Mouse (Mus musculus) embryo, embryonic 10 days (tissue): Measurements from ENCODE around the gene Ccdc69.
A peak's percentile ranks its signal among the peaks of the same experiment; 100 is the strongest.

Experiments used
- DNase-seq: peaks from one replicate; pipeline ENCODE4 v3.0.0-alpha.2; 2015; ENCODE audit warnings: low spot score

The Ccdc69 gene

DNA sequence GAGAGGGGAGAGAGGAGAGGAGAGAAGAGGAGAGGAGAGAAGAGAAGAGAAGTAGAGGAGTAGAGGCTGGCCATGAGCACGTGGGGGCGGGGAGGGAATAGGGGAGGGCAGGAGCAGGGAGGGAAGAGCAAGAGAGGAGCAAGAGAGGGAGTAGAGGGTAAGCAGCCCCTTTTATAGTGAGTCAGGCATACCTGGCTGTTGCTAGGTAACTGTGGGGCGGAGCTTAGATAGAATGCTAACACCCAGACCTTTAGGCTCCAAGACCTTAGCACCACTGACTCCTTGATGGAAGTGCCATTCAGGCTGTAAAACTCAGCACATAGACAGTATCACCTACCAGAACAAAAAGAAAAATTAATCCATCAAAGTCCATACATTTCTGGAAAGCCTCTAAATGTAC lies 41.3 kb downstream of the Ccdc69 start:
- no peak for DNase-seq

DNA sequence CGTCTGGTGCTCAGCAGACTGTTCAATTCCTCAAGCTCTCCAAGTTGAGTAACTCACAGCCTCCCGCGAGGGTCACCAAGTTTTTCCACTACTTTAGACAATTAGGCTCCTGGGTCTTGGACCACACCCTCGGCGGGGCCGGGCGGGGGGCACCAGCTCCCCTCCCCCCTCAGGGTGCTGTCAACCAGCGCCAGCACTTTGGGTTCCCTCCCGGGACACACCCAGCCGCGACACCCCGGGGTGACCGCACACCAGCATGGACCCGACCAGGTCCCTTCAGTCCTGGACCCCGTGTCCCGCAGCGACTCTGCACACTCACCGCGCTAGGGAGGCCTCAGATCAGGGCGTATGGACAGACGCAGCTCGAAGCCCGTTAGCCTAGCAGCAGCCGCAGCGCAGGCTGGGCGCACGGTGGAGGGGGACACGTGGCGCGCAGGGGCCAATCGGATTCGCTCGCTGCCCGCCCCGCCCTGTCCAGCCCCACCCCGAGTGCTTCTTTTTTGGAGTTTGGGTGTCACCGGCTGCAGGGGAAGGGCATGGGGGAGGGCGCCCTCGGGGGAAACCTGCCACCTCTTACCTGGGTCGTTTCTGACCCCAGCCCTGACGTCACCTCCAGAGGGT lies 44.8 kb downstream of the Ccdc69 start, which contains the start of gene Anxa6:
TSS of gene Anxa6 (minus strand) at position 406 of the 621 bp plus-strand sequence.
- DNase-seq: peak; percentile 90

DNA sequence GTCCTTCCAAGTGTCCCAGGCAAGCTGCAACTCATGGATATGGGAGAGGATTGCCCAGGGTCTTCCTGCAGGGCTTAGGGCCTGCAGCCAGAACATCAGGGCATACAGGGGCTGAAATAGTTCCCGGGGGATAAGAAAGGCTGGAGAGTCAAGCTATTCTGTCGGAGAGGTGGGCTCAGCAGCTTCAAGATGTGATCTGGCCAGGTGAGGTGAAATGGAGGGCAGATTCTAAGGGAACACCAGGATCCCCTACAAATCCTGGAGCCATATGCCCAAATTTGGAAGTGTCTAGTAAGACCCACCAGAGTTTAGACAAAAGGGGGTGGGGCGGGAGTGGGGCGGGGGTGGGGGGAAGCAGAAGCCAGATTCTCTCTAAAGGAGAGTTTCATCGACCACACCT lies 45.6 kb downstream of the Ccdc69 start:
- DNase-seq: no peak

DNA sequence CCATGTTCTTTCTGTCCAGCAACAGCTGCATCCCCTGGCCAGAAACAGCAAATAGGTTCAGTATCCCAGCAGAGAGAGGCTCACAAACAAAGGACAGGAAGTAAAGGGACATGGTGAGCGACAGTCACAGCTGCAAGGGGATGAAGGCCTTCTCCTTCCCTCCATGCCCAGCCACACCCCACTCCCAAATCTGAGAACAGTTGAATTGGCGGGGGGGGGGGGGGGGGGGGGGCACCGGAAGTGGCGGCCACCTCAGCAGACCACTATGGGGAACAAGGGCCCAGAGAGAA lies 46.0 kb downstream of the Ccdc69 start:
- DNase-seq: peak; percentile 42

DNA sequence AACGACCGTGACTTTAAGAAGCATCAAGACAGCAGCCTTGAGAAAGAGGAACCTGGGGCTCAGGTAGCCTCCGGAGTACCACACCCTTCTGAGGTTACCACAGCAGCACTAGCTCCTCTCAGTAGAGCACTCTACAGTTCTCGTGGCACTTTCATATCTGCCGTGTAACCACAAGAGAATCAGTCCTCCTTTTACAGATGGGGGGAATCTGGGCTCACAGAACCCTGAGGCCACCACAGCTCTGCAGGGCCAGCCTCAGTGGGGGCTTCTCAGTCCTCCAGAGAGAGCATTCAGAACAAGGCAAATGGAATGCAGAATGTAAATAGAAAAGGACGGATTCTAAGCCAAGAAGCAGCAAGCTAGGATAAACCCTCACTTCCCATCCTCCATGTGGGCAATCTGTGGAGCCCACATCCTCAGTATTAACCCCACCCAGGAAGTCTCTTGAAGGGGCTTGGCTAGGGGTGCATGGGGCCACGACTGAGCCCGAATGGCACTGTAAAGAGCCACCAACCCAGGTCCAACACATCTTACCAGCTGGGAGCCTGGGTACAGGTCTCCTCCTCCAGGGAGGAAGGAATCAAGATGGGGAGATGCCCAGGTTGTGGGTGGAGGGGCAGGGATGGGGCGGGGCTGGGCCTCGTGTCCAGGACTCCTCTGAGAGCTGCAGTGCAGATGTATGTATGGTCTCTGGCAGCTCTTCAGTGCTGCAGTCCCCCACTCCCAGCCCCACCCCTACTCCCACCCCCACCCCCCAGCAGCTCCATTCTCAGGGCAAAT lies 46.5 kb downstream of the Ccdc69 start:
- no peak for DNase-seq

DNA sequence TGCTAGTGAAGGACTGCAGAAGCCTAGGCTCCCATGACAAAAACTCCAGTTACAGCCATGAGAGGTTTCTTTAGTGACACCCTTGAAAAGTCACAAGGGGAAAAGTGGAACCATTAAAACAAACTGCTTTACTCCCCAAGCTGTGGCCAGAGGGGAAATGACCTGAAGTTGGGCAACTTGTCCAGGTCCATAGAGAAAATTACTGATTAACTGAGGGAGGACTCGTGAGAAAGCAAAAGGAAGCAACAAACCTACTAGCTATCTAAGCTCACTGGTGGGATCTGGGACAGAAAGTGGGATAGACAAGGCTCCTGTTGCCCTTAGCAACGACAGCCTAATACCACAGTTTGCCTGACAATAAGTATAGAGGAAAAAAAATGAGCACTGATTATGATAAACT lies 49.4 kb downstream of the Ccdc69 start:
- DNase-seq: no peak

DNA sequence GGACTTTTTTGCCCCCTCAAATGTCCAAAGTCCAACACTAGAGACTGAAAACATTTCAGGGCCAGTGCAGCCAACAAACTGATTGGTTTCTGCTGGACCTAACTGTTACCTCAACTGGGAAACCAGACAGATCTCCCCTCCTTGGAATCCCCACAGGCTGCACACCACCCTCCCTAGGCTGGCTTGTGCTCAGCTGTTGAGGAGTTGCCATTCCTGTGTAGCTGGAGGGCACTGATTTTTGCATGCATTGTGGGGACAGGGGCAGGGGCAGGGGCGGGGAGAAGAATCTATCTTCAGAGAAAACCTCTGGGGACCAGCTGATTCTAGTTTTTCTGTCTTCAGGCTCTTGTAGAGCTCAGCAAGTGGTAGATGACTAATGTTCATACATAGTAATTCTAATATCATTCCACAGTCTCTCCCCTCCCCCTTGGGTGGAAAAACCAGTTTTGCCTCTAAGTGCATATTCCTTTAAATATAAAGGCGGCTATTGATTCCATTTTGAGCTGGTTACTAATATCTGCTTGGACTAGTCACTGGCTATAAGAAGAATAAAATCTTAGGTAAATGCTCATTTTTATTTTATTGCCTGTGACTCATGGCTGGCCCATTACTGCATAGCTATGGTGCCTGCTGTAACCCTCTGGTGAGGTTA lies 50.6 kb downstream of the Ccdc69 start:
- no peak for DNase-seq

DNA sequence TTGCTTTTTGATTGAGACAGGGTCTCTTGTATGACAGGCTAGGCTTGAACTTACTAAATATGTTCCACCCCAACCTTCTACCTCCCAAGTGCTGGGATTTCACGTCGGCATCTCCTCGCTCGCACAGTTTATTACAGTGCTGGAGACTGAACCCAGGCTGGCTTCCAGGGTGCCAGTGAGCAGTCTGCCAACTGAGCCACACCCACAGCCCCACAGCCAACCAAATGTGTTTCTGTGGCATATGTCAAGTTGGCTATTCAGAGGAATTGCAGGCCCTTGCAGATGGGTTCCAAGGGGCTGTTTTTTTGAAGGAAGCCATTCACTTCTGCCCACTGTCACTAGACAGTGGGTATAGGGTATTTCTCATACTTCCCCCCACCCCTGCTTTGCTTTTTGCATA lies 52.0 kb downstream of the Ccdc69 start:
- no peak for DNase-seq

DNA sequence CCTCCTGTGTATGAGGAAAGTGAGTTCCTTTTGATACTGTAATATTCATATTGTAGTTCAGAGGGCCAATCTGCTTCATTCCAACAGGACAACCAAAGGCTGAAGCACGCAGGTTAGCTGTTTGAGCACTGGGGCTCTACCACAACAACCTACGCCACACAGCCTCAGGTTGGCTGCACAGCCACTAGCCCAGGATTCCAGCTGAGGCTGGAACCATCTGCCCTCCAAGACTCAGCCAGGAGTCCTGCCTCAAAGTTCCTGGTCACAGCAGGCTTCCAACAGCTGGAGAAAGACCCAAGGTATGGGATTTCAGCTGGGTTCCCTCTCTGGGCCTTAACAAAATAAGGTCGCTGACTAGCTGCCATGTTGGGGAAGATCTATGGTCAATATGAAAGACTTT lies 54.3 kb downstream of the Ccdc69 start:
- no peak for DNase-seq

DNA sequence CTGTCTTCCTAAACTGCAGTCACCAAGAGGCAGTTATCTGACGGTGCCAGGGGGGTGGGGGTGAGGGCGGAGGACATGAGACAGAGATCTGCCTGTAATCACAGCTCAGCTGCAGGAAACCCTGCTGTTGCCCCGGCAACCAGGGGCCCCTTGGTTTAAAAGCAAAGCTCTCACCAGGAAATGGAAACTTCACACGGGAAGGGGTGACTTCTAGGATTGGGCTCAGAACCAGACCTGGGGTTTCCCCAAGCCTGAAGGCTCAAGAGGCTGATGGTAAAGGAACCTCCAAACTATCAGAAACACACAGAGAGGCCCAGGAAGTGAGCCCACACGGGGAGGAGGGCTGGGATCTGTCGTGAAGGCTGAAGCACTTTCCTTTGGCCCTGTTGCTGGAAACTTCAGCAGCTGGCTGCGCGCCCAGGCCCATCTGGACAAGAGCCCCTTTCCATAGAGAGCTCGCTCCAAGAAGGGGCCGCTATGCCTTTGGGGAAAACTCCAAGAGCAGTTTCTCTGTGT lies 54.8 kb downstream of the Ccdc69 start:
- peak; percentile 77 for DNase-seq

DNA sequence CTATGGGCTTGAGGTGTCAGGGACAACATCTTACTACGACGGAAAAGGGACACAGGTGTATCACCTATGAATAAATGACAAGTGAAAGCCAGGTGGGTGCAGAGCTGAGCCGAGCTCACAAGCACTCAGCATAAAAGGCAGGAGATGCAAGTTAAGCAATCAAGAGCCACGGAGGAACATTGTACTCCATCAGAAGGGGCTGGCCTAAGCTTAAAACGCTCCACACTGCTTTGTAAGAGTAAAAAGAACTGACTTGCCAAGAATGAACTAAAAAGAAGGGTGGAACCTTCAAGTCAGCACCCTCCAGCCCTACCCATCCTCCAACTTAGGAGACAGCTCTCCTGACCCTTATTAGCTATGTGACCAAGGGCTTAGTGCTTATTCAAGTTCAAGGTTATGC lies 55.4 kb downstream of the Ccdc69 start:
- DNase-seq: peak; percentile 14

DNA sequence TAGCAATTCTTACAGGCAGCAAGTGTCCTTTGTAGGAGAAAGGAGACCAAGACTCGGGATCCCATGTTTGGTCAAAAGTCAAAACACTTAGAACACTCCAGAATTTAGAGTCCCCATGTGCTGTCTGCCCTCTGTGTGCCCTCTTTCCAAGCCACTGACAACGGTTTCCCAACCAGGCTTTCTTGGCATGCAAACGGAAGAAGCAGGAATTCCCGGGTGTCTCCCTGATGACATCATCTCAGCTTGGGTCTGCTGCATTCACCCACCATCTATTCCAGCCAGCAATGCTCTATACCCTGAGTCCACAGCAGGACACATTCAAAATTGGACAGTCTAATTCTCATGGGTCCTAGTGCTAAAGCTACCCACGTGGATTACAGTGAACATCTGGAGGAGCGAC lies 56.1 kb downstream of the Ccdc69 start:
- no peak for DNase-seq

DNA sequence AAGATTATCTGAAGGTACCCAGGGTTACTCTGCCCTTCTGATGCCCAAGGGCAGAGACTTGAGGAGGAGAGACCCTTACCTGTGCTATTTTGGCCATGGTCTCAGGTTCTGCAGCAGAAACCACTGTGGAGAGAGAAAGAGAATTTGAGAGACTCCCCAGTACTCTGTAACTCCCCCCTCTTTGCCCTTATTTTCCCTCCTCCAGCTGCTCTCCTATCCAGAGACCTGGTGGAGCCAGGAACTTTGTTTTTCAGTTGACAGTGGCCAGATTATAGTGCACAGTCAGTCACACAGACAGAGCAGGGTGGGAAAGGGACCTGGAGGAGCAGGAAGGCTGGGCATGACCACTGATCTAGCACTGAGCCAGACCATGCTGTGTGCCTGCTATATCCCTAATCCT lies 56.5 kb downstream of the Ccdc69 start:
- no peak for DNase-seq

DNA sequence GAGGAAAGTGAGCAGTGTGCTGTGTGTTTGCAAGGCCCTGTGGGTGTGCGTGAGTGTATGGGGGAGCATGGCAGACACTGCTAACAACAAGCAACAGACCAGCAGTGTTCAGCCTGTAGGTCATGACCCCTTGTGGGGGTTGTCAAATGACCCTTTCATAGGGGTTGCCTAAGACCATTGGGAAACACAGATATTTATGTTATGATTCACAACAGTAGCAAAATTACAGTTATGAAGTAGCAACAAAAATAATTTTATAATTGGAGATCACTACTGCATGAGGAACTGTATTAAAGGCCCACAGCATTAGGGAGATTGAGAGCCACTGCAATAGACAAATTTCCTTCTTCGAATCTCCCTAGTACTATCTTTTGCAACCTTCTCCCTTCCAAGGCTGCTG lies 58.2 kb downstream of the Ccdc69 start:
- DNase-seq: no peak

DNA sequence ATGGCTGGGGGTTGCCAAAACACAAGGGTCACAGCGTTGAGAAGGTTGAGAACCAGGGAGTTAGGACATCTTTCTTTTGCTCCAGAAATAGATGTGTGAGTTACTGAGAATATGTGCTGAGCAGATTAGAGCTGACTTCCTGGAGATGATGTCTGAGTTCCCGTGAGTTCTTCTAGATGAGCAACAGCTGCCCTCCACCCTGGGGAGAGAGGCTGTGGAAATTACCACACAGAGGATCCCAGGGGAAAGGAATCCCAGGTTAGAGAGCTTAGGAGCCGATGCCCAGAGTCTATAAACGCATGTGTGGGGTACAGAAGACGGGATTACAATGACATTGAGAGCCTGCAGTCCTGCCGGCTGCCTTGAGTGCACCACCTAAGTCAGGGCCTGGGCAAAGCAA lies 59.9 kb downstream of the Ccdc69 start:
- no peak for DNase-seq

DNA sequence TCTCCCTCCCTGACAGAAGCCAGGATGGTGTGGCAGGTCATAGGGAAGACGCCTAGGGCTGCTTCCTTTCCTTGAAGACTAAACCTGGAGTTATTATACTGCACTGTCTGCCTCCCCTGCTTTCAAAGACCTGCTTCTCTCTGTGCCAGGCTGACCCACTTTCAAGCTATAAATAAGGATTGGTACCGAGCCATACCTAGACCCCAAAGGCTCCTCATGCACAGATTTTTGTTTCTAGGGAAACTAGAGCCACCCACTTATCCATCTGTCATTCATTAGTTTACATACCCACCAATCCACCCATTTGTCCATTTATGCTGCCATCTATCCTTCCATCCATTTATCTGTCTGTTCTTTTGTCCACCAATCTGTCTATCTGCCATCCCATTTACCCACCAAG lies 60.7 kb downstream of the Ccdc69 start:
- no peak for DNase-seq

DNA sequence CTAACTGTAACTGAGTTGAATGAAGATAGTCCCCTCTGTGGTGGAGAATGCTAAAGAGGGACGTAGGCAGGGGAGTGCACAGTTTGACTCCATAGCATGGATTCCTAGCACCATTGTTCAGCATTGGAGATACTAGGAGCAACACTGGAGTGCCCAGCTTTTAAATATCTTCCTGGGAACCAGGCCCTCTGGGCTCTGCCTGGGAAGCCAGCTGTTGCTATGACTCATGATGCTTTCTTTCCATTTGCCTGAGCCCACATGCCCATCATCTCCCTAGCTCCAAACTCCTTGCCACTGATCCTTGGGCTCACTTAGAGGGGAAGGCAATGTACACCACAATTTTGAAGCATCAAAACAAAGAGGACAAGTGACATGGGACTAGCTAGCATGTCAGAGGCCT lies 61.2 kb downstream of the Ccdc69 start:
- DNase-seq: no peak

DNA sequence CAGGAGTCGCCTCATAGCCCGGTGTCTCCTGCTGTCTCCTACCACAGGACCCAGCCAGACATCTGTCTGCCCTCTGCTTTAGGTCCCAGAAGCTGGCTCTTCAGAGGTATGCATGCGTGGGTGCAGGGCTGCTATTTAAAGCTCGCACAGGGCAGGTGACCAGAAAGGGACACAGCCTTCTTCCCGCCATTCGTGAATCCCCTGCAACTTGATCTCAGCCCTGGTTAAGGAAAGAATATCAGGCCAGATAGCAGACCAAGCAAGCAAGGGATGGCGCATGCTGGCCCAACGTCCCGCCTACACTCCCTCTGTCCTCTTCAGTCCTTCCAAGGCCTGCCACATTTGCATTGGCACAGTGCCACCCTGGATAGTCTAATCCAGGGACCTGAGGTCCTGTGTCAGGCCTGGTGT lies 62.1 kb downstream of the Ccdc69 start:
- DNase-seq: no peak

DNA sequence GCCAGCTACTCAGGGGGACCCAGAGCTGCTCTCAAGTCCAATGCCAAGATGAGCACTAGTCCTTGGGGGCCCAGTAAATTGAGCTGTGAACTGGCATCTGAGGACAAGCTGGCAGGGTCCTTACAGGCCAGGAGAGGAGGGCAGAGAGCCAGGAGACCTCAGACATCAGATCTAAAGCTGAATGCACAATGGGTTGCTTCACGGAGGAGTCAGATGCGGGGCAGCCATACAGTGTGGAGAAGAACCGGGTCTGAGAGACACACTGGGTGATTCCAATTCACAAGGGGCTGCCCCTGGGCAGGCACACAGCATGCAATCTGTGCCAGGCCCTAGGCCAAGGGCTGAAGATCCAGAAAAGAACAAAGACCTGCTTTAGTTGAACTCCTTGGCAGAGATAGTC lies 62.7 kb downstream of the Ccdc69 start:
- DNase-seq: no peak

DNA sequence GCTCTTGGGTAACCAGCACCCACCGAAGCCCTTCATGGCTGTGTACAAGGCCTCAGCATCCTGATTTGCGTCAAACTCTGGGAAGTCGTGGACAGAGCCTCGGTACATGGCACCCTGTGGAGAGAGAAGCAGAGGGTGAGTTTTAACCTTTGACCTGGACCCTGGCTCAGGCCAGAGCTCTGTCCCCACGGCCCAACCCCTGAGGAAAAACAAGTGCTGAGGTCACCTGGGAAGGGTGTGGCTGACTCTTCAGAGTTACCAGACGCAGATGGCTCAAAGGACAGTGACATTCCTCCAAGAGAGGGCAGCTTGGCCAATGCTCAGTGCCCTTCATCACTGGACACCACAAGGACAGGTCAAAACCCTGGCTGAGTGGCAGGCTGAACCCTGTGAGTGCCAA lies 64.1 kb downstream of the Ccdc69 start:
- no peak for DNase-seq

DNA sequence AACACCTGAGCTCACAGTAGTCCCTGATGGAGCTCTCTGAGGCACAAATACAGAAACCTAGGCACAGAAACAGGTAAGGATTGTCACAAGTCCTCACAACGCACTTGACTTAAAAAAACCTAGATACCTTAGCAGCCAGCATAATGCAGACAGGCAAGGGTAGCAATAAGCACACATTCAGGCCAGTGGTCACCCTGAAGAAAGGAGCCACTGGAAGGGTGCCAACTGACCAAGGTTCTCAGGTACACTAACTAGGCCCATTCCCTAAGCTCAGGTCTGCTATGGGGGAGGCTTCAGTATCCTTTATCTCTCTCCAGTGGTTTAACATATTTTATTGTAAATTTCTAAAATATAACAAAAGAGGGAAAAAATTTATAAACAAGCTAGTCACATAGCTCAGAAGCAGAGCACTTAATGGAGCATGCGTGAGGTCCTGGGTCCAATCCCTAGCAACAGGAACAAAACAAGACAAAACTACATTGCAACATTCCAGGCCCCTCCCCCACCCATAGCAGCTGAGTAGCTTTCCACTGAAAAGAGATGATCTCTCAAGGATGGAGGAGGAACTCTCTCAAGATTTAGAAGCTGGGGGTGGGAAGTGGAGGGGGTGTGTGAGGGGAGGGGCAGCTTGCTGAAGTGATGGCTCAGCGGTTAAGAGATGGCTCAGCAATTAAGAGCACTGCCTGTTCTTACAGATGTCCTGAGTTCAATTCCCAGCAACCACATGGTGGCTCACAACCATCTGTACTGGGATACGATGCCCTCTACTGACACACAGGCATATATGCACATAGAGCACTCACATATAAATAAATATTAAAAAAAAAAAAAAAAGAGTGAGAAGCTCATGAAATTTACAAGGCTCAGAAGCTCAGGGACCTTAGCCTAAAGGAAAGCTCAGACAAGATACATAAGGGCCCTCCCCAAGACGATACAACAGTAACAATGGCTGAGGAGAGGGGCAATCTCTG lies 65.1 kb downstream of the Ccdc69 start:
- no peak for DNase-seq

DNA sequence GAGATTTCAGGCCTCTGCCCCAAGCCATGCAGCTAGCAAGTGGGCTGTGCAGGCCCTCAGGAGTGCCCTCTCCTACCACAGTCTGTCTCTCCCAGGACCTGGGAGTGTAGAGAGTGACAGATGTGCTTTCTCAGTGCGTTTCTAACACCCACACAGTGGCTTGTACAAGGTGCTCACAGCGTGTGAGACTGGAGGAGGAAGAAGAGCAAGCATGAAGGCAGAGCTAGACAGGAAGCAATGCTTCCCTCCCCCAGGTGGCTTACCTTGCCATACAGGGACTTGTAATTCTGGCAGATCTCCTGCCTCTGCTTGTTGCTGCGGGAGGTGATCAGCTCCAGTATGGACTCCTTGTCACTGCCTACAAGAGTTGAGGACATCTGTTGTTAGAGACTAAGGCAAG lies 66.5 kb downstream of the Ccdc69 start:
- no peak for DNase-seq
